Mouse (Mus musculus) kidney, adult 2 months (tissue): ENCODE measurements around the gene Myh7.
A peak's percentile ranks its signal among the peaks of the same experiment; 100 is the strongest.

Experiments used
- CTCF ChIP-seq: fragments of 200-500 bp; conservative IDR thresholded peaks from 2 replicates; pipeline ENCODE4 v1.5.1; 2011; ENCODE audit warnings: low read depth, mild to moderate bottlenecking, control low read depth, low read length, moderate library complexity, mixed read lengths; ENCODE audit not compliant: insufficient read depth, insufficient read length
- POLR2A ChIP-seq: fragments of 200-500 bp; IDR thresholded peaks from one replicate; pipeline ENCODE4 v1.6.1; 2011; ENCODE audit warnings: low read depth, low read length, control low read depth

GRCm38 (mm10) chr14:55024236-55024635, 29.8 kb upstream of the Myh7 start:
- TF ChIP-seq POLR2A (no peak), CTCF (peak; percentile 77)
